In genomic region chr13:101834546-101834945, GRCm38 (mm10) we compare ENCODE assay signal across 23 mouse cellular contexts.
DNase-seq lines count a peak whose midpoint lies in the region; ATAC-seq and TF ChIP-seq lines count a peak whose summit lies in the region.
"Had no signal": no experiment of that assay in that cellular context is flagged by ENCODE, and none has a peak within 500 bp of the region (broad histone marks: within the 10 kb centered on the region; RNA-seq: fewer than 3 reads in every experiment).

No protein-coding gene starts in this region.

- WGBS in limb, embryonic 14.5 days = 29% methylated on average over 4 of the region's 4 CpGs
- WGBS in limb, embryonic 10.5 days = 83% methylated on average over 4 of the region's 4 CpGs

- H3K36me3 ChIP-seq in limb, embryonic 14.5 days (ENCODE audit: control insufficient read depth, insufficient read depth, low read length) = no peaks in the 10 kb centered on the region
- H3K36me3 ChIP-seq in limb, embryonic 10.5 days = no peaks in the 10 kb centered on the region
- H3K36me3 ChIP-seq: embryonic facial prominence, embryonic 12.5 days; forebrain, embryonic 10.5 days; hindbrain, embryonic 15.5 days; intestine, embryonic 15.5 days; stomach, embryonic 15.5 days had no signal

- no peak for TF ChIP-seq POLR2A in limb, embryonic 14.5 days (IDR thresholded peaks at IDR 0.05; ENCODE audit: borderline replicate concordance, extremely low read depth, insufficient read depth, insufficient read length)

- DNase-seq in gastrocnemius, adult 18-20 months (ENCODE audit: low spot score) = peak; percentile 75
- DNase-seq in gastrocnemius, postnatal 4 days (ENCODE audit: low spot score in 2 of 2) = no peak
- DNase-seq in heart, adult 9 months (ENCODE audit: low spot score in 2 of 2) = peak; percentile 59 to 67
- no peak for DNase-seq in heart, postnatal 4 days
- peak; percentile 81 for DNase-seq in limb, embryonic 14.5 days (ENCODE audit: low spot score)
- no peak for DNase-seq in limb, embryonic 10.5 days (ENCODE audit: low spot score)
- DNase-seq in heart, postnatal 10 days = peak; percentile 31 to 41
- no peak for DNase-seq in layer of hippocampus, adult 18-20 months (ENCODE audit: low spot score in 2 of 2)
- DNase-seq: adrenal gland, postnatal 14 days; cerebellum, adult 9-11 months; forebrain, postnatal 0 days; gastrocnemius, postnatal 14 days; liver; right cerebral cortex, postnatal 25 days; thymus, adult 18-20 months; thymus, postnatal 4 days had no signal

- intact Hi-C loops in heart, postnatal 10 days (cut with DNase I) = no loop called here

- no peak overlapping the region for H3K4me2 ChIP-seq in limb, embryonic 14.5 days (replicated peaks; ENCODE audit: low read depth, low read length, severe bottlenecking)
- H3K4me2 ChIP-seq: embryonic facial prominence, embryonic 12.5 days; hindbrain, embryonic 15.5 days; intestine, embryonic 15.5 days; stomach, embryonic 15.5 days had no signal

- no peak overlapping the region for H3K9ac ChIP-seq in limb, embryonic 14.5 days (ENCODE audit: low read depth, low read length, severe bottlenecking)
- H3K9ac ChIP-seq: embryonic facial prominence, embryonic 12.5 days; forebrain, postnatal 0 days; hindbrain, embryonic 15.5 days; intestine, embryonic 15.5 days; stomach, embryonic 15.5 days had no signal

- no peak overlapping the region for H3K27ac ChIP-seq in limb, embryonic 14.5 days (replicated peaks; ENCODE audit: low read depth, low read length)
- no peak overlapping the region for H3K27ac ChIP-seq in limb, embryonic 10.5 days
- H3K27ac ChIP-seq: embryonic facial prominence, embryonic 12.5 days; forebrain, embryonic 10.5 days; hindbrain, embryonic 15.5 days; intestine, embryonic 15.5 days; stomach, embryonic 15.5 days had no signal

- 0 out of 2 replicates have a peak, but pooled peaks cover 4% of the 10 kb centered on the region for H3K4me1 ChIP-seq in limb, embryonic 14.5 days (ENCODE audit: control insufficient read depth, insufficient read depth, low read length)
- 0 out of 2 replicates have a peak, but pooled peaks cover 3% of the 10 kb centered on the region for H3K4me1 ChIP-seq in limb, embryonic 10.5 days
- H3K4me1 ChIP-seq: embryonic facial prominence, embryonic 12.5 days; hindbrain, embryonic 15.5 days; intestine, embryonic 15.5 days; stomach, embryonic 15.5 days had no signal

- no peak overlapping the region for H3K4me3 ChIP-seq in limb, embryonic 14.5 days (replicated peaks; ENCODE audit: low read length)
- no peak overlapping the region for H3K4me3 ChIP-seq in limb, embryonic 10.5 days
- H3K4me3 ChIP-seq: embryonic facial prominence, embryonic 12.5 days; forebrain, embryonic 10.5 days; hindbrain, embryonic 15.5 days; intestine, embryonic 15.5 days; stomach, embryonic 15.5 days had no signal

- no peaks in the 10 kb centered on the region for H3K27me3 ChIP-seq in limb, embryonic 14.5 days (ENCODE audit: control insufficient read depth, insufficient read depth, low read length)
- no peaks in the 10 kb centered on the region for H3K27me3 ChIP-seq in limb, embryonic 10.5 days (ENCODE audit: low read depth, poor library complexity, severe bottlenecking)
- H3K27me3 ChIP-seq: embryonic facial prominence, embryonic 12.5 days; hindbrain, embryonic 15.5 days; intestine, embryonic 15.5 days; stomach, embryonic 15.5 days had no signal

- no peak for ATAC-seq in limb, embryonic 14.5 days (ENCODE audit: low FRiP score, low read depth)
- ATAC-seq: activated CD4-positive, CD25-positive, alpha-beta regulatory T cell, adult 4 months; CD4-positive, CD25-positive, alpha-beta regulatory T cell, adult 4 months; forebrain, postnatal 0 days; intestine, embryonic 15.5 days had no signal

- H3K9me3 ChIP-seq in limb, embryonic 14.5 days (ENCODE audit: control insufficient read depth, low read length) = no peaks in the 10 kb centered on the region
- no peaks in the 10 kb centered on the region for H3K9me3 ChIP-seq in limb, embryonic 10.5 days (replicated peaks)
- H3K9me3 ChIP-seq: embryonic facial prominence, embryonic 12.5 days; forebrain, embryonic 10.5 days; hindbrain, embryonic 15.5 days; intestine, embryonic 15.5 days; stomach, embryonic 15.5 days had no signal

Comparison
In these comparisons a context has a peak if more than half of its experiments do, and no peak if none do; other contexts are left out.
1. DNase-seq: peak in gastrocnemius, adult 18-20 months (single experiment), heart, adult 9 months (2 of 2), limb, embryonic 14.5 days (single experiment) and heart, postnatal 10 days (2 of 2); none in gastrocnemius, postnatal 4 days (0 of 2), heart, postnatal 4 days (single experiment), limb, embryonic 10.5 days (single experiment) and layer of hippocampus, adult 18-20 months (0 of 2).